Mouse (Mus musculus) urinary bladder, postnatal 36 days (tissue): ENCODE results near the gene Mkrn2.
A peak's percentile ranks its signal among the peaks of the same experiment; 100 is the strongest.
"Not testable (repeated sequence)": the region's sequence is repeated elsewhere in the genome, so short reads cannot be mapped to it uniquely, and the experiment has no call there.

Experiments used
- DNase-seq, 2 experiments: peaks; one replicate each; pipeline ENCODE4 v3.0.0; 2022; ENCODE audit warnings: low spot score in 2 of 2, mixed read lengths in 1 of 2

Gene Mkrn2

DNA sequence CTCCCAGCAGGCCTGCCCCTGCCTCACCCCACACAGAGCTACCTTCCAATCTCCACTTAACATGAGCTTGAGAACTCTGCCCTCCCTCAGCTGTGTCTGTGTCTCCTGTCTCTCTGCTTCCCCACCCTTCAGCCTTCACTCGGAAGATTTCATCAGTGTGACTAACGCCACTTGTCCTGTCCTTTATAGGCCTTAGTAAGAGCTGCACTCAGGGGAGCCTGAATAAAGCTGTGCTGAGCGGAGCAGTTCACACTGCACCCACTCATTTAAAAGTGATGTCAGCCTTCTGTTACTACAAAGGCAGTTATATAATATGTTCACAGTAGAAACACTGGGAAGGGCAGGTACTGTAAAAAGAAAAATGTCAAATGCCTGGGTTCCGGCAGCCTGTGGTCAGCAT lies 5.7 kb downstream of the Mkrn2 start:
- no peak for DNase-seq

DNA sequence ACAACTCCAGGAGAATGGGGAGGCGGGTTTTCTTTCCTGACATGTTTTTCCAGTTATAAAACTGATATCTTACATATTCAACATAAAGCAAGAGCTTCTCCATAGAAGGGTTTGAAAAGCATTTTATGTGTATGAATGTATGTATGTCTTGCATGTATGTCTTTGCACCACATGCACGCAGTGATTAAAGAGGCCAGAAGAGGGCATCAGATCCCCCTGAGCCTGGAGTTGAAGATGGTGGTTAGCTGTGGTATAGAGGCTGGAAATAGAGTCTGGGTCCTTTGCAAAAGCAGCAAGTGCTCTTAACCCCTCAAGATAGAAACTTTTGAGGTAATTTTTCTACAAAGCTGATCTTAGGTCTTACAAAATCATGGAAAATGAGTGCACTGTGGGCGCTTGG lies 7.4 kb downstream of the Mkrn2 start:
- no peak for DNase-seq

DNA sequence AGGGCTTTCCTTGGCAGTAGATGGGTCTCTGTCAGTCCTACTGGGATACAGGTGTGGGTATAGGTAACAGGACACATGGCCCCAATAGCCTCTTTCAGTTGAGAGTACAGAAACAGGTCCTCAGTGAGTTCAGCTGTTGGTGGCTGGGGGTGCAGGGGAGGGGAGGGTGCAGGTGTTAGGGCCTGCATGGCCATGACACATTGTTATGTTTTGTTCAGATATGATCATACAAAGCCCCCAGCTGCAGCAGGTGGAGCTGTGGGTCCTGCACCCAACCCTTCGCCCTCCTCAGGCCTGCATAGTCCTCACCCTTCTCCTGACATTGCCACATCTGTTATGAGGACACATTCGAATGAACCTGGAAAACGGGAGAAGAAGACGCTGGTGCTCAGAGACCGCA lies 8.6 kb downstream of the Mkrn2 start:
- no peak for DNase-seq

DNA sequence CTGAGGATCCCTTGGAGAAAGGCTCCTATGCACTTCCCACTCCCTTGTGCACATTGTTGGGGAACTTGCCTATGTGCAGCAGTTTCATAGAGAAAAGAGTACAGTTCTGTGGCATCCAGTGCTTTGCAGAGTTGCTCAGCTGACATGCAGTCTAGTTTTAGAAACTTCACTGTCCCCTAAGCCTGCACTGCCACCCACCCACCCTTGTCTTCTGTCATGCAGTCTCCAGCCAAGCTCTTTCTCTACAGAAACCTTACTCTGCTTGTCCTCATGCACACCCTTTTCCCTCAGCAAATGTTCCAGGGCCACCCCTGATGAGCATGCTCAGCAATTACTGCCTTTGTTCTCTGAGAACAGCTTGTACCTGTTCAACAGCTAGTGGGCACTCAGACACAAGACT lies 12.1 kb downstream of the Mkrn2 start:
- DNase-seq = no peak

DNA sequence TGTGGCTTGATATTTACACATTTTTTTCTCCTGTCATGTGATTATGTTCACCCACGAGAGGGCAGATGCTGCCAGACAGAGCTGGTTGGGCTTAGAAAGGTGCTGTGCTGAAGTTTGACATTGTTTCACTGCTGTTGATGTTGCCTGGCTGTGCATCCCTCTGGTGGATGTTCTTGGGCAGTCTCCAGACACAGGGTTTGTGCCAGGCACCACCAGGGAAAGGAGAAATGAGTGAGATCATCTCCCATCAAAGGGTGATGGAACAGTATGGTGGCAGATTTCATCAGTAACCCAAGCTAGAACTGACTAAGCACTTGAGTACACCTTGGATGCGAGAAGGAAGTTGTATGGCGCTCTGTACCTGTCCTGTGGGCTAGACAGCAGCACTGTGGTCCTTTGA lies 14.3 kb downstream of the Mkrn2 start:
- no peak for DNase-seq

DNA sequence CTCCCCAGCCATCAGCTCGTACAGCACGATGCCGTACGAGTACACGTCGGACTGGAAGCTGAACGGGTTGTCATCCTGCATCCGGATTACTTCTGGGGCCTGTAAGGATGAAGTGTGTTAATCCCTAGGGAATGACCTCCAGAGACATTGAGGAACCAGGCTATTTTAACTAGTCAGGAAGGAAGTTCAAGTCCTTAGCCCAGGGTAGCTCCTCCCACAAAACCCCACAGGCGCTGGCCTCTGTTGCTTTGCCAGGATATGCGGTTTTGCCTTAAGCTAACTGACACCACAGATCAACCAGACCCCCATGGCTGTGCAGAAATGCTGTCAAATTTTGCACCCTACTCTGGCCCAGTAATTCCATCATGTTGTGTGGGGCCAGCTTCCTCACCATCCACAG lies 18.1 kb downstream of the Mkrn2 start:
- no peak for DNase-seq

DNA sequence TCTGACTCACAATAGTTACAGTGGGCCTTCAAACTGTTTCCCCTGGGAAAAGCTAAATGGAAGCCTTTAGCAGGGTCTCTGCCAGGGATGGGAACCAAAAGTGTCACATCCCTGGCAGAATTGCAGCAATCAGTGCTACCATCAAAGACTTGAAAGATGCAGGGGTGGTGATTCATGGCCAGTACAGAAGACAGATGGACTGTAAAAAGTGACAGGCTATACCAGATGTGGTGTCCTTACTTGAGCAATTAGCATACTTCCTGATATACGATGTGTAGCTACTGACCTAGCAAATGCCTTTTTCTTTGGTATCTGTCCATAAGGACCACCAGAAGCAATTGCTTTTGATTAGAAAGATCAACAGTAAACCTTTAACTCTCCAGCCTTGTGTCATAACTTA lies 19.2 kb downstream of the Mkrn2 start:
- no peak for DNase-seq

DNA sequence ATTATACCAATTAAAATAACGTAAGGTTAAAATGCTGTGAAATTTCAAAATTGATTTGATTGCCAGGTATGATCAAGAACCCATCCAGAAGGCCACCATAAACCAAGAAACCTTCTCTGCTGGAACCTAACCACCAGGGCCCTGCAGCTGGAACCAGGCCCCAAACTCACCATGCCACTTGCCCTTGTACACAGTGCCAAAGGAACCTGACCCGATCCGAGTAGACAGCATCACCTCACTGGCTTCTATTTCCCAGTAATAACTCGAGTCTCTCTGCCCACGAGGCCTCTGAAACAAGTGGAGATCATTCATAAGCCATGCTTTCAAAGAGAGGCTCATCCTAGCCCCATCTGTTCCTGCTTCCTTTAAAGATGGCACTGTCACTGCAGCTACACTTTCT lies 24.4 kb downstream of the Mkrn2 start:
- no peak for DNase-seq

DNA sequence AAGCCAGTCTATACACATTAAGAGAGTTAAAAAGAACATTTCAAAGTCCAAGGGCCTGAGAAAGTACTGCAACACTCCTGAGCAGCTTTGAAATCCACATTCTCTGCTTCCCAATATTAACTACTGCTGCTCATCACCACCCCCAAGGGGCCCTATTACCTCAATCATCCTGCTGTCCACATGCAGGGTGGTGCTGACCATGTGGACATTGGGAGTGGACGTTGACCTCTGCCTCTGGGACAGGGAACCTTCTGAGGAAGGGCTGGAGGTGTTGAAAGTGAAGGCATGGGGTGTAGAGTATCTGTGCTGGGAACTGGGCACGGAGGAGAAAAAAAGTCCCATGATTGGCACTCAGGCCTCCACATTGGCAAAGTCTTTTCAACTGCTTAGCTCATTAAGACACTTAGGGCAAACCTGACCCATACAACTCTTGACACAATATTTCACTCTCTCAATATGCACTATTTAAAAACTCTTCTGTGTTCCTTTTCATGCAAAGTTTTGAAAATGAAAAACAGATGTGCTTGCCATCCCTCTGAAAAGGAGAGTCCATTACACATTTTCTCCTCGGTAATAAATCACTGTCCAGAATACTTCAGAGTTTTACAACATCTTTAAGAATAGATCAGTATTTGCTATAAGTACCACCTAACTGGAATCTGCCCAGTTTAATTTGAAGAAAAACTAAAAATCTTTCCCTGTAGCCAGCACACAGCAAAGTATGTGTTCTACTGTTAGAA lies 29.5 kb downstream of the Mkrn2 start:
- no peak for DNase-seq

DNA sequence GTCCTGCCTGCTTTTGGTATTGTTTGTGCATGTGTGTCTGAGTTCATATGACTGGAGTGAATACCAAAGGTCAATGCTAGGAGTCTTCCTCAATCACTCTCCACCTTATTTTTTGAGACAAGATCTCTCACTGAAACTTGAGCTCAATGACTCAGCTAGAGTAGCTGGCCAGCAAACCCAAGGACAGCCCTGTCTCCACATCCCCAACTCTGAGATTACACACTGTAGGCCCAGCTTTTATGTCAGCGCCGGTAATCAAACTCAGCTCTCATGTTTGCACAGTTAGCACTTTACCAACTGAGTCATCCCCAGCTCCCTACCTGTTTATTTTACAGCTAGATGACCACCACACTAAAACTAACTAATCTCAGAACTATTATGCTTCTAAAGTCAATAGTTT lies 32.3 kb downstream of the Mkrn2 start:
- no peak for DNase-seq

DNA sequence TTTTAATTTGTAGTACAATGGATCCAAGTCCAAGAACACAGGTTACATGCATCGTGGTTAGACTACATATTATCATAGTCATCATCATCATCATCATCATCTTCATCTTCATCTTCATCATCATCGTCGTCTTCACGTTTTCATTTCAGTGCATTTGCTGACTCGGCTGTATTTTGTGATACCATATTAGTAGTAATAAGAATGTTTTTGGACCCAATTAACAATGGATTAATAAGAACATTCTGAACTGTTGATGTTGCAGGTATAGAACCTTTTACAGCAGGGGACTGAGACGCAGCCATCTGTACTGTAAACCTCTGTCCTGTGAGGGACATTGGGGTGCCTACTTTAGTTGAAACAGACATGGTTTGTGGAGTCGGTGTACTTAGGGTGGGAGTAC lies 36.5 kb downstream of the Mkrn2 start:
- not testable (repeated sequence) for DNase-seq

DNA sequence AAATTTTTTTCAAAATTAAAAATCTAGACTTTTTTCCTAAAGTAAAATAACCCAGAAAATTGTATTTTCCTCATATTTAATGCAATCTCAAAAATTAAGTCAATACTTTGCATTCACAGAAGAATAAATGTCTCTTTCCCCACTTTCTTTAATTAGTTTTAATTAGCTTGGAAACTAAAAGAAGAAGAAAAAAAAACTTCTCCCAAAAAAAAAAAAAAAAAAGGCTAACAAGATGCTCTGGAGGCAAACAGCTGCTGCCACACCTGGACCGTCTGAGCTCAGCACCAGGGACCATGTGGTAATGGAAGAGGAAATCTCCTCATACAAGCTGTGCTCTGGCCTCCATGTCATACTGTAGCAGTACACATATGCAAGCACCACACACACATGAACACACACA lies 41.6 kb downstream of the Mkrn2 start:
- DNase-seq = no peak

DNA sequence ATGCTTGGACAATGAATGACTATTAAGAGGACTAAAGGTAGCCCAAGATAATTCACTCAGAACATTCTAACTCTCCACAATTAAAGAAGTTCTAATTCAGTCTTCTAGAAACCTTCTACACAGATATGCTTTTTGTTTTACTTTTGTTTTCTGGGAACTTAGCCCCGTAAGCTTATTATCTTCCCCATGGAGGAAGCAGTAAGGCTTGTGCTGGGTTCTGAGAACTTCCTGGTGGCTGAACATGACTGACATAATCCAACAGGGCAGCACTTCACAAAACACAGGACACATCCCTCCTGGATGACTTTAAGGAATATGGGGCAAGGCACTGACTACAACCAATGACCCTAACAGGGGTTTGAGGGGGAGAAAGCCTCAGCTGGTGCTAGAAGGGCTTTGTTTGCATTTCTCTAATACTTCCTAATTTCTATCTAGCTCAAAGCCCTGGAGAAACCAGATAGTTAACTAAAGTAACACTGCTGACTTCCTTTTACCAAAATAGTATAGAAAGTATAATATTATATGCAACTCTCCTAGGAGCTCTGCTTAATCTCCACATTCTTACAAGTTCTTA lies 48.2 kb downstream of the Mkrn2 start:
- no peak for DNase-seq

DNA sequence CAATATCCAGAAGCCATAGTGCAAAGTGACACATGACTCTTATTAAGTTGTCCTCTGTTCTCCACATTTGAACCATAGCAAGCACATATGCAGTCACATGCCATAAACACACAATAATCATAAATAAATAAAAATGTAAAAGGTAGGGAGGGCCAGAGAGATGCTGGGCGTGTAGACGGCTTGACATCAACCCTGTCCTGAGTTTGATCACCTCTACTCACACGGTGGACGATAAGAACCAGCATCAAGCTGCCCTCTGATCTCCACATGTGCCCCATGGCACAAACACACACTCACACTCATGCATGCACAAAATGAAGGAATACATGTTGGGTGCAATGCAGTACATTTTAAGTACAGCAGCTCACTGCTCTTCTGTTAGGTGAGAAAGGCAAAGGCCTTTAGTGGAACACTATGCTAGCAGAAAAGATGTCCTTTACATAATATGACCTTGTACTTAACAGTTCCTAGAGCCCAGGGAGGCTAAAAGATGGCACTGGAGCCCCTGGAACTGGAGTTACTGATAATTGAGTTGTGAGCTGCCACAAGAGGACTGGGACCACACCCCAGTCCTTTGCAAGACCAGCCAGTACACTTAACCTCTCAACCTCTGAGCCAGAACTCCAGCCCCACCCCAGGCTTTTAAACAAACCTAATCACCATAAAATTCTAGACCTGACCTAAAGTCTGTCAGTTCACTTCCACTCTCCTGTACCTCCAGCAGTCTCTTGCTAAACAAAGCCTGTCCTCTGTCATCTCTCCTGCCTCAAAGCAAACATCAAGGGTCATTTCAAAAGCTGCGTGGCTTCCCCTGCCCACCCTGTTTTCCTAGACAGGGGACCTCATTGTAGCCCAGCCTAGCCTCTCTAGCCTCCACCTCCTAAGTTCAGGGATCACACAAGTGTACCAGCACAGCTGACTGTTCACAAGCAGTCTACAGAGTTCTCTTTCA lies 49.0 kb downstream of the Mkrn2 start:
- DNase-seq = peak; percentile 6 to 14

DNA sequence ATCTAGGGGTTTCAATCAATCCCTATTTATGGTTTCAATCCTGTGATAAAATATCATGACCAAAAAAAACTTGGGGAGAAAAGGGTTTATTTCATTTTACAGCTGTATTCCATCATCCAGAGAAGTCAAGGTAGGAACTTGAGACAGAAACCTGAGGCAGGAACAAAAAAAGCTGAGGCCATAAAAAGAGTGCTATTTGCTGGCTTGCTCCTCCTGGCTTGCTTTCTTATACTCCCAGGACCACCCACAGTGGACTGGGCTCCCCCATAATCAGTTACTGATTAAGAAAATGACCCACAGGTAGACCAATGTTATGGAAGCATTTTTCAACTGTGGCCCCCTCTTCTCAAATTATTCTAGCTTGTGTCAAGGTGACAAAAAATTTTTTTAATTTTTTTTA lies 50.0 kb downstream of the Mkrn2 start:
- no peak for DNase-seq

DNA sequence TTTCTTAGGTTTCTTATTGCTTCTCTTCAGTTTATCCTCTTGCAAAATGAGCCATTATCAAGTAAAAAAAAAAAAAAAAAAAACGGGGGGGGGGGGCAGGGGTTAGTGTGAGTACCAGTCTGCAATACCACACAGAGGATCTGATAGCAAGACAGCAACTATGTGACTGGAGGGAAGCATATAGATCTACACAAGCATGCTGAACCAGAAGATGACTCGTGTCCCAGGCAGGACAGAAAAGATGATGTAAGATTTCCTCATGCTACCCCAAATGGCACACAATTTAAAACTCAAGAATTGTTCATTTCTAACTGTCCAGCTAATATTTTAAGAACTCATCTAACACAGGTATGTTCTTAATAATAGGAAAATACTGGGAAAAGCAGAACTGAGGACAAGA lies 52.2 kb downstream of the Mkrn2 start:
- no peak for DNase-seq

DNA sequence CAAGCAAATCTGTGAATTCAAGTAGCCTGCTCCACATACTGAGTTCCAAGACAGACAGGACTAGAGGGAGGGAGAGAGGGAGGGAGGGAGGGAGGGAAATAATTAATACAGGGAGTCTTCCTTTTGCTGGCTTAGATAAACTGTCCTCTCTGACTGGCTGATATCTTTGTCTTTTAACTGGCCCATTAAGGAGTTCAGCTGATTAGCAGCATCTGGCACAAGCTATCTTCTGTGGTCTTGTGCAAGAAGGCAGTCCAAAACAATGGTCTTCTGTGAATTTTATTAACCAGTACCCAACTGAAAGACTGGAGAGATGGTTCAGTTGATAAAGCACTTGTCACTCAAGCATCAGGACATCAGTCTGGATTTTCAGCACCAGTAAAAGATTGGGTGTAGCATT lies 57.1 kb downstream of the Mkrn2 start:
- no peak for DNase-seq

DNA sequence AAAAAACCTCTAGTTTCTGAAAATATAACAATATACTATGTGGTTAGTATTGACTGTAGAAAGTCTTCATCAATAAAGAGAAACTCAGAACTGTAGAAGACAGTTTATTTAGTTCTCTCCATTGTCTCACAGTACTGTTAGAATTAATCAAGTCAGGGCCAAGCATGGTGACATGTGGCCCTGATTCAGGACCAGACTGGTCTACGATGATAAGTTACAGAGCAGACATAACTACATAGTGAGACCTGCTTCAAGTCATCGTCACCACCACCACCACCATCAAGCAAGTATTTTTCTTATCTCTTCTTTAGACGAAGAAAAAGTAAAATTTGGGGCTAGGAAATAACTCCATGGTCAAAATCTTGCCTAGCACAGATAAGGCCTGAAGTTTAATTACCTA lies 62.6 kb downstream of the Mkrn2 start:
- no peak for DNase-seq

DNA sequence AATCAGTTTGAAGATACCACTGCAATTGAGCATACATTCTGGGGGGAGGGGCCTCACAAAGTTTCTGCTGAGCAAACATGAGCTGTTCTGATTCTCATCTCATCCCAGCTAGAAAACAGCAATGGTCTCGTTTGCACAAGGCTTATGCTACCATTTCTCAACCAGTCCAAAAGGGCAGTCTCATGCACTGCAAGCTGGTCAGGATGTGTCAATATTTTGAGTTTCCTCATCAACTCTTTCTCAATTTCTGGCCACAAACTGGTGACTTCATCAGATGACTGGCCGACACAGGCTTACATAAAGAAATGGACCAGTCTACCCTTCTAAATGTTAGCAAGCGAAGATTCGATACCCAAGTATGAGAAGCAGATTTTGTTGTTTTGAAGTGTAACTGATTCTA lies 64.9 kb downstream of the Mkrn2 start:
- DNase-seq = peak in 1 of 2 experiments; percentile 44
